Comparison of ENCODE assay signal across 7 mouse cellular contexts in genomic region chr6:134822844-134823243, GRCm38 (mm10). TPM values are rescaled to one million over a fixed set of nuclear protein-coding genes. Genes with fewer than 3 reads are reported as not detected.
DNase-seq lines count a peak whose midpoint lies in the region; ATAC-seq and TF ChIP-seq lines count a peak whose summit lies in the region.

No protein-coding gene starts in this region.

- H3K4me1 ChIP-seq in ES-Bruce4 (ENCODE audit: control insufficient read depth, insufficient read depth, low read length), result no peaks in the 10 kb centered on the region
- peaks cover 0 to 2% of the 10 kb centered on the region in 2 experiments; a peak in 1 of 4 replicates for H3K4me1 ChIP-seq in liver, embryonic 14.5 days (replicated peaks; ENCODE audit: control insufficient read depth in 2 of 2, insufficient read depth in 2 of 2, low read length in 1 of 2)
- H3K4me1 ChIP-seq in forebrain, embryonic 12.5 days, result no peaks in the 10 kb centered on the region

- no peaks in the 10 kb centered on the region for H3K9me3 ChIP-seq in ES-Bruce4 (replicated peaks; ENCODE audit: control insufficient read depth, insufficient read depth, low read length, poor library complexity, severe bottlenecking)
- no peaks in the 10 kb centered on the region for H3K9me3 ChIP-seq in liver, embryonic 14.5 days (ENCODE audit: control insufficient read depth, low read length)
- H3K9me3 ChIP-seq in forebrain, embryonic 12.5 days, result no peaks in the 10 kb centered on the region

- H3K4me3 ChIP-seq in layer of hippocampus, adult 2 months, result no peak overlapping the region
- H3K4me3 ChIP-seq in ES-Bruce4 (ENCODE audit: low read depth, low read length), result no peak overlapping the region
- no peak overlapping the region for H3K4me3 ChIP-seq in liver, embryonic 14.5 days (ENCODE audit: insufficient read depth in 1 of 2, low read depth in 2 of 2, low read length in 2 of 2)
- H3K4me3 ChIP-seq in forebrain, embryonic 12.5 days (replicated peaks), result no peak overlapping the region

- TF ChIP-seq EP300 in ES-Bruce4 (IDR thresholded peaks at IDR 0.05; ENCODE audit: insufficient read depth, low read depth, low read length), result no peak
- TF ChIP-seq EP300 in liver, embryonic 14.5 days (IDR thresholded peaks at IDR 0.05; ENCODE audit: low read depth), result no peak

- TF ChIP-seq CTCF in layer of hippocampus, adult 2 months (conservative IDR thresholded peaks at IDR 0.05), result peak; percentile 80
- TF ChIP-seq CTCF in ES-Bruce4 (IDR thresholded peaks at IDR 0.05; ENCODE audit: low read depth, low read length), result peak; percentile 92
- TF ChIP-seq CTCF in liver, embryonic 14.5 days (IDR thresholded peaks at IDR 0.05; ENCODE audit: low read depth), result peak; percentile 88

- no peaks in the 10 kb centered on the region for H3K27me3 ChIP-seq in ES-Bruce4 (ENCODE audit: control insufficient read depth, insufficient read depth, low read length, poor library complexity, severe bottlenecking)
- no peaks in the 10 kb centered on the region for H3K27me3 ChIP-seq in liver, embryonic 14.5 days (ENCODE audit: control insufficient read depth, insufficient read depth, low read length)
- H3K27me3 ChIP-seq in forebrain, embryonic 12.5 days, result peaks cover 8% of the 10 kb centered on the region; the same call in 1 of the 2 replicates

- no peak for TF ChIP-seq POLR2A in ES-Bruce4 (IDR thresholded peaks at IDR 0.05; ENCODE audit: insufficient read depth, low read length)

- DNase-seq in layer of hippocampus, adult 2 months (ENCODE audit: low spot score in 2 of 2), result no peak
- no peak for DNase-seq in layer of hippocampus, postnatal 10 days (ENCODE audit: low spot score in 2 of 2)
- DNase-seq in CD4-positive helper T cell, adult 2 months (ENCODE audit: low read depth, low spot score), result peak; percentile 29
- DNase-seq in liver, embryonic 14.5 days (ENCODE audit: low read depth in 3 of 3, low spot score in 3 of 3), result no peak
- DNase-seq in gastrocnemius, postnatal 10 days, result no peak

- H3K27ac ChIP-seq in layer of hippocampus, adult 2 months, result no peak overlapping the region
- H3K27ac ChIP-seq in ES-Bruce4 (ENCODE audit: insufficient read depth, low read length), result no peak overlapping the region
- no peak overlapping the region for H3K27ac ChIP-seq in liver, embryonic 14.5 days
- no peak overlapping the region for H3K27ac ChIP-seq in forebrain, embryonic 12.5 days

- WGBS in liver, embryonic 14.5 days (ENCODE audit: insufficient replicate concordance), result 56% methylated on average over 10 of the region's 10 CpGs
- WGBS in forebrain, embryonic 12.5 days, result 71% methylated on average over 10 of the region's 10 CpGs

- H3K36me3 ChIP-seq in ES-Bruce4 (ENCODE audit: control insufficient read depth, insufficient read depth, low read length, poor library complexity, severe bottlenecking), result no peaks in the 10 kb centered on the region
- no peaks in the 10 kb centered on the region for H3K36me3 ChIP-seq in liver, embryonic 14.5 days (replicated peaks; ENCODE audit: control insufficient read depth, insufficient read depth, low read depth)
- no peaks in the 10 kb centered on the region for H3K36me3 ChIP-seq in forebrain, embryonic 12.5 days (replicated peaks)

- H3K4me2 ChIP-seq in liver, embryonic 14.5 days (ENCODE audit: low read depth), result no peak overlapping the region
- H3K4me2 ChIP-seq in forebrain, embryonic 12.5 days, result no peak overlapping the region

- ATAC-seq in liver, embryonic 14.5 days (ENCODE audit: insufficient read depth), result no peak
- no peak for ATAC-seq in forebrain, embryonic 12.5 days (ENCODE audit: low FRiP score)

- no peak overlapping the region for H3K9ac ChIP-seq in ES-Bruce4 (ENCODE audit: low read depth, poor library complexity, severe bottlenecking)
- no peak overlapping the region for H3K9ac ChIP-seq in liver, embryonic 14.5 days (replicated peaks)
- no peak overlapping the region for H3K9ac ChIP-seq in forebrain, embryonic 12.5 days

RNA-seq across cellular contexts. Expression of gene Crebl2, which starts 7.1 kb away (rescaled TPM):
- total RNA-seq in layer of hippocampus, adult 2 months (2021), result 10 to 100 TPM; 39.6 to 40.9 TPM
- 10 to 100 TPM; 11.6 to 12.4 TPM for total RNA-seq in layer of hippocampus, postnatal 10 days (2021)
- 6.1 and 7.6 TPM in 2 replicates for polyA plus RNA-seq in ES-Bruce4 (2011; ENCODE audit: insufficient read depth, insufficient read length, low read depth, missing spikeins)
- polyA plus RNA-seq in liver, embryonic 14.5 days (2012; rRNA removed), result 2.3 and 2.9 TPM in 2 replicates
- polyA plus RNA-seq in liver, embryonic 14.5 days (2014; fragmentation: Nextera tagmentation; extraction: Ambion mirVana), result 1.1 and 1.6 TPM in 2 replicates
- 1 to 10 TPM; 3.9 to 4.6 TPM for total RNA-seq in gastrocnemius, postnatal 10 days (2021)
- polyA plus RNA-seq in forebrain, embryonic 12.5 days (2016; fragmentation: Nextera tagmentation; extraction: Ambion mirVana), result 1.7 and 1.8 TPM in 2 replicates

RNA-seq across cellular contexts. Expression of gene Dusp16, which starts 30.4 kb away (rescaled TPM):
- 1 to 10 TPM; 8.6 to 8.9 TPM for total RNA-seq in layer of hippocampus, adult 2 months (2021)
- 1 to 10 TPM; 7.3 to 7.6 TPM for total RNA-seq in layer of hippocampus, postnatal 10 days (2021)
- 35.6 and 43.9 TPM in 2 replicates for polyA plus RNA-seq in ES-Bruce4 (2011; ENCODE audit: insufficient read depth, insufficient read length, low read depth, missing spikeins)
- polyA plus RNA-seq in liver, embryonic 14.5 days (2012; rRNA removed), result 2.6 and 3.7 TPM in 2 replicates
- 4.1 and 5.4 TPM in 2 replicates for polyA plus RNA-seq in liver, embryonic 14.5 days (2014; fragmentation: Nextera tagmentation; extraction: Ambion mirVana)
- total RNA-seq in gastrocnemius, postnatal 10 days (2021), result 10 to 100 TPM; 15.1 to 18.4 TPM
- 20.4 and 22.0 TPM in 2 replicates for polyA plus RNA-seq in forebrain, embryonic 12.5 days (2016; fragmentation: Nextera tagmentation; extraction: Ambion mirVana)
